Mouse (Mus musculus) brain, embryonic 14.5 days (tissue): Measurements from ENCODE around the gene Sgms1.

Experiments
- CTCF ChIP-seq: fragments of 200-500 bp; IDR thresholded peaks from 2 replicates; pipeline ENCODE4 v1.5.1; 2012; ENCODE audit warnings: inconsistent platforms, mild to moderate bottlenecking, moderate library complexity, borderline replicate concordance; ENCODE audit not compliant: insufficient read depth, insufficient read length; ENCODE audit errors: extremely low read depth
- POLR2A ChIP-seq: fragments of 200-500 bp; IDR thresholded peaks from 2 replicates; pipeline ENCODE4 v1.6.1; 2012; ENCODE audit warnings: mild to moderate bottlenecking, inconsistent platforms, borderline replicate concordance; ENCODE audit not compliant: poor library complexity, insufficient read depth, insufficient read length, severe bottlenecking; ENCODE audit errors: extremely low read depth

DNA sequence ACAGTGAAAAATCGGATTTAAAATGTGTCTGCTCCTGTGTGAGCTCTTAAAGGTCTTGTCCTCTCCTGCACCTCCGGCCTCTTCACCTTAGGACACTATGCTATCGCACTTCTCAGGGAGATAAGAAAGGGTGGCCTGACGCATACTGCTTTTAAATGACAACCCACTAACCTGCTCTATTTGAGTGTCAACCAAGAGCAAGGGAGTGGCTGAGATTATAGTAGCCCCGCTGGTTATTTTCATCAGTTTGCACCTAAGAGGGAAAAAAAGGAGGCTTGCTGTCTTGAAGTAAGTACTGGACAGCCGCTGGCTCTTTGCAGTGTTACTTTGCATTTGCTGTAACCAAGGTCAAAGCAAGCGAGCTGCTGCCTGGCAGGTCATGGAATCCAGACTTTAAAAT is 602 bp upstream of the Sgms1 start:
- TF ChIP-seq CTCF (no peak), POLR2A (no peak)
